Mouse (Mus musculus) G1E (cell line): ENCODE measurements around the gene Vwa3b.

Source experiments
- CTCF ChIP-seq: IDR thresholded peaks from 2 replicates; pipeline ENCODE4 v1.5.1; 2012; ENCODE audit warnings: low read depth, low read length, inconsistent platforms, mixed read lengths
- GATA1 ChIP-seq: IDR thresholded peaks from 2 replicates; pipeline ENCODE4 v1.6.1; 2012; ENCODE audit warnings: borderline replicate concordance, low read length, inconsistent platforms, mixed read lengths

GRCm38 (mm10) chr1:37113781-37114180 is 87.4 kb downstream of the Vwa3b start:
- TF ChIP-seq GATA1 (no peak), CTCF (no peak)
